Mouse (Mus musculus) skeletal muscle tissue, postnatal 0 days (tissue): ENCODE data around the gene Catsperg1. TPM values are rescaled to one million over a fixed set of nuclear protein-coding genes. Genes with fewer than 3 reads are reported as not detected.

Experiments used
- polyA plus RNA-seq: library from polyadenylated mRNA; unstranded; fragments of >200 nt; fragmentation: Nextera tagmentation; extraction: Ambion mirVana; gene quantifications from 2 replicates; pipeline ENCODE4 v1.2.1, GENCODE M21; 2015

Gene Catsperg1
- polyA plus RNA-seq = 0.45 and 0.82 TPM in 2 replicates

GRCm38 (mm10) chr7:29213675-29214082 is at the start of gene Catsperg1:
Catsperg1 (minus strand) TSS chr7:29214035.

GRCm38 (mm10) chr7:29248261-29248841 is 34.5 kb upstream of the Catsperg1 start, which contains the start of gene 2200002D01Rik:
2200002D01Rik (minus strand) TSS chr7:29248466.

GRCm38 (mm10) chr7:29238019-29238967 is 24.5 kb upstream of the Catsperg1 start, which contains the start of gene Yif1b:
Yif1b (plus strand) TSS chr7:29238329.

GRCm38 (mm10) chr7:29232247-29233013 is 18.6 kb upstream of the Catsperg1 start, which contains the start of gene Kcnk6:
Kcnk6 (minus strand) TSS chr7:29232515.

GRCm38 (mm10) chr7:29180077-29180853 is 33.6 kb downstream of the Catsperg1 start, which contains the start of gene Psmd8:
Psmd8 (minus strand) TSS chr7:29180701.

GRCm38 (mm10) chr7:29170066-29170754 is 43.6 kb downstream of the Catsperg1 start, which contains the start of the genes Ggn and Spred3:
Ggn (plus strand) TSS chr7:29170210.
Spred3 (minus strand) TSS chr7:29170411.

GRCm38 (mm10) chr7:29155838-29156782 is 57.7 kb downstream of the Catsperg1 start, which contains the start of gene Fam98c:
Fam98c (minus strand) TSS chr7:29156234.

GRCm38 (mm10) chr7:29134693-29135386 is 79.0 kb downstream of the Catsperg1 start, which contains the start of gene Rasgrp4:
Rasgrp4 (plus strand) TSS chr7:29134851.

Other genes with a start within 250 kb of the Catsperg1 start
- gene Eif3k, start 232.2 kb downstream of the Catsperg1 start, polyA plus RNA-seq = 221 and 242 TPM in 2 replicates
- 1.1 and 1.5 TPM in 2 replicates for gene Map4k1, start 232.0 kb downstream of the Catsperg1 start, polyA plus RNA-seq
- gene Ryr1, start 88.9 kb downstream of the Catsperg1 start, polyA plus RNA-seq = 43.5 and 66.7 TPM in 2 replicates
- gene Rasgrp4, start 79.2 kb downstream of the Catsperg1 start, polyA plus RNA-seq = 0.41 and 0.74 TPM in 2 replicates
- 22.1 and 24.3 TPM in 2 replicates for gene Fam98c, start 57.8 kb downstream of the Catsperg1 start, polyA plus RNA-seq
- gene Ggn, start 43.8 kb downstream of the Catsperg1 start, polyA plus RNA-seq = 0.17 and 0.23 TPM in 2 replicates
- 0.67 and 0.69 TPM in 2 replicates for gene Spred3, start 43.6 kb downstream of the Catsperg1 start, polyA plus RNA-seq
- 257 and 271 TPM in 2 replicates for gene Psmd8, start 33.3 kb downstream of the Catsperg1 start, polyA plus RNA-seq
- gene Kcnk6, start 18.5 kb upstream of the Catsperg1 start, polyA plus RNA-seq = 1.2 and 1.4 TPM in 2 replicates
- gene Yif1b, start 24.3 kb upstream of the Catsperg1 start, polyA plus RNA-seq = 107 and 109 TPM in 2 replicates
- gene 2200002D01Rik, start 34.4 kb upstream of the Catsperg1 start, polyA plus RNA-seq = 2.9 and 4.1 TPM in 2 replicates
- 13.9 and 17.5 TPM in 2 replicates for gene Spint2, start 67.9 kb upstream of the Catsperg1 start, polyA plus RNA-seq
- gene Ppp1r14a, start 75.3 kb upstream of the Catsperg1 start, polyA plus RNA-seq = 14.4 and 16.7 TPM in 2 replicates
- 2.7 and 2.9 TPM in 2 replicates for gene Dpf1, start 89.9 kb upstream of the Catsperg1 start, polyA plus RNA-seq